Mouse (Mus musculus) lung, postnatal 0 days (tissue): Measurements from ENCODE around the gene Foxj3. TPM values are rescaled to one million over a fixed set of nuclear protein-coding genes. Genes with fewer than 3 reads are reported as not detected.
A peak's percentile ranks its signal among the peaks of the same experiment; 100 is the strongest.

Experiments used
- ATAC-seq: fragments of 200-750 bp; cut with Nextera tagmentation; 2 replicates; pipeline ENCODE4 v1.8.0; 2017; ENCODE audit warnings: moderate library complexity
- DNase-seq: peaks from one replicate; pipeline ENCODE4 v3.0.0-alpha.2; 2016; ENCODE audit warnings: low spot score
- H3K27ac ChIP-seq: fragments of 300-500 bp; sonication (generic); 2 replicates; pipeline ENCODE4 v1.5.1; 2014; ENCODE audit warnings: antibody characterized with exemption, mild to moderate bottlenecking, low read length, mixed read lengths
- H3K27me3 ChIP-seq: fragments of 300-500 bp; sonication (generic); replicated peaks from 2 replicates; pipeline ENCODE4 v1.6.1; 2014; ENCODE audit warnings: low read length, mixed read lengths; ENCODE audit not compliant: insufficient read depth
- H3K36me3 ChIP-seq: fragments of 300-500 bp; sonication (generic); 2 replicates; pipeline ENCODE4 v1.6.1; 2014; ENCODE audit warnings: low read length, mixed read lengths; ENCODE audit not compliant: insufficient read depth
- H3K4me1 ChIP-seq: fragments of 300-500 bp; sonication (generic); 2 replicates; pipeline ENCODE4 v1.6.1; 2014; ENCODE audit warnings: antibody characterized with exemption, low read depth, low read length, mixed read lengths; ENCODE audit not compliant: insufficient read depth
- H3K4me2 ChIP-seq: fragments of 300-500 bp; sonication (generic); replicated peaks from 2 replicates; pipeline ENCODE4 v1.6.1; 2014; ENCODE audit warnings: low read depth, mild to moderate bottlenecking, low read length, moderate library complexity, mixed read lengths
- H3K4me3 ChIP-seq: fragments of 300-500 bp; sonication (generic); 2 replicates; pipeline ENCODE4 v1.5.1; 2014; ENCODE audit warnings: low read depth, low read length
- H3K9ac ChIP-seq: fragments of 300-500 bp; sonication (generic); replicated peaks from 2 replicates; pipeline ENCODE4 v1.6.1; 2014; ENCODE audit warnings: low read depth, mild to moderate bottlenecking
- H3K9me3 ChIP-seq: fragments of 300-500 bp; sonication (generic); 2 replicates; pipeline ENCODE4 v1.6.1; 2016; ENCODE audit warnings: low read length, mixed read lengths
- CTCF ChIP-seq: IDR thresholded peaks from 2 replicates; pipeline ENCODE4 v1.5.1; 2016; ENCODE audit warnings: antibody characterized with exemption, mild to moderate bottlenecking
- EP300 ChIP-seq: IDR thresholded peaks from 2 replicates; pipeline ENCODE4 v1.6.1; 2016; ENCODE audit warnings: antibody characterized with exemption, mild to moderate bottlenecking, control low read depth
- WGBS: fragments of 180-500 bp; shearing (Covaris S2); extraction: QIAGEN DNeasy Blood & Tissue Kit; methylation state at CpG from one replicate; pipeline ENCODE4 v1.1.7; 2014; 5-methylcytosine and 5-hydroxymethylcytosine counted together
- polyA plus RNA-seq: library from polyadenylated mRNA; unstranded; fragments of >200 nt; fragmentation: Nextera tagmentation; extraction: Ambion mirVana; gene quantifications from 2 replicates; pipeline ENCODE4 v1.2.1, GENCODE M21; 2015

Foxj3 gene
- polyA plus RNA-seq, 1 experiment from 2014 or later, result 10.1 TPM

DNA sequence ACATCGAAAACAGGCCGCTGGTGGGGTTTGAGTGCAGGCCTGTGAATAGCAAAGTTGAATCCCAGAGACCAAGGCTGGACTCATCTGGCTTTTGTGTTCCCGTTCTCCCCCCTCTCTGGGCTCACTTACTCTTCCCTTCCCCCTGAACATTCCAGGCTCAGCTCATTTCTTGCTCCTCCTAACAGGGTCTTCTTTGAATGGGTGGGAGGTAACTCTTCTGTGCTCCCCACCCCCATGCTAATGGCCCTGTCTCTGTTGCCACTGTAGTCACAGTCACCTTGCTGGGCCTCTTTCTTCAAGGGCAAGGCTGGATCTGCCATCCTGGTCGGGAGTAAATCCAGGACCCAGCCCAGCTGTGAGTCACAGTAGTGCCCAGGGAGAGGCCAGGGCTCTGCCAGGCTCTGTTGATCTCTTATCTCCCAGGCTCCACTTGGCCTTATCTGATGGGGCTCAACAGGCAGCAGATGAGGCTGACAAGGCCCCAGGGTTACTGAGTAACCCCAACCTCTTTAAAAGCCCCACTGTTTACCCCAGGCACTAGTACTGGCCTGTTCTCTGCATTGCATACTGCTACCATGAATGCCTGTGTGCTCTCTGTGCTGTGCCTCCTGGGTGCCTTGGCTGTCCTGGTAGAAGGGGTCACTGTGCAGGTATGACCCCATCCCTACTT is 100.5 kb downstream of the Foxj3 start, which contains the start of gene Guca2a:
TSS of gene Guca2a (plus strand) at position 529 of the 670 bp plus-strand sequence.
- WGBS, result 44% methylated on average over 4 of the region's 4 CpGs
- peak; percentile 89 for ATAC-seq
- TF ChIP-seq EP300, result peak; percentile 39; the same call in 1 of the 2 replicates
- no peak for TF ChIP-seq CTCF

DNA sequence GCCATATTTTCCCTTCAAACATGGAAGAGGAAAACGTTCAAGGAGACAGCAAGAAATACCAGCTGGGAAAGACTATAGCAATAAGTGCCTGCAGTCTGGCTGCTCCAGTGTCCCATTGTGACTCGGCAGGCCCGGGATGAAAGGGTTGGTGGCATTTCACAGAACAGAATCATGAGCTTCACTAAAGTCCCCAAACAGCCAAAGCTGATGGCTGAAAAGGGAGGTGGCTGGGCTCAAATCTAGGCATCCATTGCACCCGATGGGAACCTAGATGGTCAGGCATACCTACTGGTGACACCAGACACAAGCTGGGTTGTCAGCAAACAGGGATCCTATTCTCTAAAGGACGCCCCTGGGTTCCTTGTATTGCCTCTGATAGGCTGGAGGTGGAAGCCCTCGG is 101.1 kb downstream of the Foxj3 start:
- no peak for ATAC-seq
- DNase-seq, result no peak
- Histone ChIP-seq H3K36me3 (no peaks in the 10 kb centered on the region), H3K27ac (peak overlapping the region; percentile 9; the same call in 1 of the 2 replicates), H3K9ac (no peak overlapping the region), H3K4me1 (no peaks in the 10 kb centered on the region), H3K4me3 (no peak overlapping the region), H3K9me3 (no peaks in the 10 kb centered on the region), H3K27me3 (no peaks in the 10 kb centered on the region), H3K4me2 (no peak overlapping the region)
- TF ChIP-seq EP300 (no peak), CTCF (no peak)
- WGBS, result 74% methylated on average over 6 of the region's 6 CpGs

More for the DNA sequence above, 100.5 kb downstream of the Foxj3 start, which contains the start of gene Guca2a:
- no peak within 1 kb of the TSS for H3K4me2 ChIP-seq
- no peak within 1 kb of the TSS for H3K4me3 ChIP-seq
- H3K27me3 ChIP-seq, result no peaks in the 10 kb centered on the region
- no peaks in the 10 kb centered on the region for H3K36me3 ChIP-seq
- no peak within 1 kb of the TSS for H3K9ac ChIP-seq
- DNase-seq, result peak; percentile 70
- no peaks in the 10 kb centered on the region for H3K9me3 ChIP-seq
- peak within 1 kb of the TSS; percentile 9; the same call in 1 of the 2 replicates for H3K27ac ChIP-seq
- H3K4me1 ChIP-seq, result 0 out of 2 replicates have a peak, but pooled peaks cover 3% of the 10 kb centered on the region

DNA sequence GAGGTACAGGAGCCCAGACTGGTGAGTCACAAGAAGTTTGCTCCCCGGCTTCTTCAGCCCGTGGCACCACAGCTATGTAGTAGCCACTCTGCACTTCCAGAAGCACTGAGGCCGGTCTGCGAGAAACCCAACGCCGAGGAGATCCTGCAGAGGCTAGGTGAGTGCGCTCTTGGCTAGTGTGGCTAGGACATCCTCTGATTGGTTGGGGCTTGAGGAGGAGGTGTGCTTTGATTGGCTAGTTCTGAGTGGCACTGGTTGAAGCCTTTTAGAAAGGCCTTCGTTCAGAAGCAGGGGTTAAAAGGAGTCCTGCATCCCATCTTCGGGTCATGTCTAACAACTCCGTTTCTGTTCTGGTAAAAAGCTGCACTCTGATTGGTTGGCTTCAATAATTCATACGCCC is 101.9 kb downstream of the Foxj3 start:
- H3K27me3 ChIP-seq, result no peaks in the 10 kb centered on the region
- DNase-seq, result no peak
- no peak overlapping the region for H3K27ac ChIP-seq
- H3K4me2 ChIP-seq, result no peak overlapping the region
- 44% methylated on average over 11 of the region's 11 CpGs for WGBS
- no peaks in the 10 kb centered on the region for H3K36me3 ChIP-seq
- no peak overlapping the region for H3K9ac ChIP-seq
- ATAC-seq, result no peak
- no peaks in the 10 kb centered on the region for H3K9me3 ChIP-seq
- TF ChIP-seq EP300 (no peak), CTCF (no peak)
- H3K4me3 ChIP-seq, result no peak overlapping the region
- H3K4me1 ChIP-seq, result no peaks in the 10 kb centered on the region

DNA sequence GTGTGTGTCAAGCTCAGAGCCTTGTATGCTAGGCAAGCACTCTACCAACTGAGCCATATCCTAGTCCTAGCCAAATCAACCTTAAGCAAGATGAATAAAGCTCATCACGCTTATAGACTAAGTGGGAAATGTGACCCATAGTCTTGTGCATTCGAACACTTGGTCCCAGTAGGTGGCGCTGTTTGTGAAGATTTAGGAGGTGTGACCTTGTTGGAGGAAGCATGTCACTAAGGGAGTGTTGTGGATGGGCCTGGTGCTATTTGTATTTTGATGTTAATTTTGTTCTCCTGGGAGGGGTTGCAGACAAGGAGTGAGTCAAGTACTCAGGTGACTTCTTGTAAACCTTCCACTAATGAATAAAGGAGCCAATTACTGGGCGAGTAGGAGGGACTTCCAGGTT is 105.9 kb downstream of the Foxj3 start:
- no peak overlapping the region for H3K4me2 ChIP-seq
- TF ChIP-seq EP300 (no peak), CTCF (0 out of 2 replicates have a peak, but pooled peaks have one; percentile 11)
- H3K9ac ChIP-seq, result no peak overlapping the region
- no peak for ATAC-seq
- H3K36me3 ChIP-seq, result no peaks in the 10 kb centered on the region
- H3K9me3 ChIP-seq, result no peaks in the 10 kb centered on the region
- no peaks in the 10 kb centered on the region for H3K27me3 ChIP-seq
- no peak overlapping the region for H3K4me3 ChIP-seq
- no peaks in the 10 kb centered on the region for H3K4me1 ChIP-seq
- H3K27ac ChIP-seq, result no peak overlapping the region
- WGBS, result 84% methylated on average over 4 of the region's 4 CpGs
- DNase-seq, result no peak

DNA sequence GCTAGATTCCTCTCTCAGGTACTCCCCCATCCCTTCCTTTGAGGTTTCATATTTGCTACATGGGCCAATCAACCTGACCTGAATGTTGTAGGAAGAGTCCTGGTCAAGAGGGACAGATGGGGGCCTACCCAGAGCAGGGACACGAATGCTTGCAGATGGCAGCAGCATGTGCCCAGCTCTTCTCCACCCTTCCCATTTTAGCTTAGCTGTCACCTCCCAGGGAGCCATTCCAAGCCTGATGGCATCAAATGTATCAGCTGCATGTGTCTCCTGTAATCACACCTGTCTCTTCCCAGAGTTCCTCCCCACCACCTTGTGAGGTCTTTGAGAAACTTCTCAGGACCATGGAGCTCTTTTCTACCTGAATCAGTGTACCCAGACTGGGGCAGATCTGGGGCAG is 120.2 kb downstream of the Foxj3 start:
- no peaks in the 10 kb centered on the region for H3K27me3 ChIP-seq
- ATAC-seq (no peak), DNase-seq (no peak)
- H3K4me1 ChIP-seq, result no peaks in the 10 kb centered on the region
- H3K4me3 ChIP-seq, result no peak overlapping the region
- H3K9ac ChIP-seq, result no peak overlapping the region
- WGBS, result 100% methylated on average over 1 of the region's 1 CpGs
- no peaks in the 10 kb centered on the region for H3K9me3 ChIP-seq
- H3K27ac ChIP-seq, result no peak overlapping the region
- TF ChIP-seq EP300, result no peak
- no peak for TF ChIP-seq CTCF
- no peak overlapping the region for H3K4me2 ChIP-seq
- H3K36me3 ChIP-seq, result no peaks in the 10 kb centered on the region

DNA sequence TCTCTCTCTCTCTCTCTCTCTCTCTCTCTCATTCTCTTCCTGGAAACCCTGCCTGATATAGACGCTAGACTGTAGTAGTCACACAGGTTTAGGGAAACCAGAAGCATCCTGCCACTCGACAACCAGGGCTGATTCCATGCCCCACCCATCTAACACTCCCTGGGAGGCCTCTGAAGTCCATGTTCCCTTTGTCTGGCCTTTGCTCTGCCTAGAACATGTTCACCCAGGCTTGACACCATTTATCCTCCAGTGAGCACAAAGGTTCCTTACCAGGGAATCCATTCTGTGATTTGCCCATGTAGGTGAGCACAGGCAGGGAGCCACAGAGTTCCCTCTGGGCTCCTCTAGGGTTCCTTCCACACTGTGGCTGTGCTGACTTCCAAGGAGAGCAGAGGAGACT is 121.4 kb downstream of the Foxj3 start:
- DNase-seq (no peak), ATAC-seq (no peak)
- Histone ChIP-seq H3K36me3 (no peaks in the 10 kb centered on the region), H3K4me1 (no peaks in the 10 kb centered on the region), H3K9me3 (no peaks in the 10 kb centered on the region), H3K27ac (no peak overlapping the region), H3K4me3 (no peak overlapping the region), H3K9ac (no peak overlapping the region), H3K4me2 (no peak overlapping the region), H3K27me3 (no peaks in the 10 kb centered on the region)
- 38% methylated on average over 2 of the region's 2 CpGs for WGBS
- no peak for TF ChIP-seq EP300
- TF ChIP-seq CTCF, result no peak
